Mouse (Mus musculus) ZHBTc4 (cell line): ENCODE measurements around the gene Oosp1.

Source experiments
- DNase-seq: peaks from one replicate; pipeline ENCODE4 v3.0.0-alpha.2; 2011; ENCODE audit warnings: low read depth, low spot score

Oosp1 gene

DNA sequence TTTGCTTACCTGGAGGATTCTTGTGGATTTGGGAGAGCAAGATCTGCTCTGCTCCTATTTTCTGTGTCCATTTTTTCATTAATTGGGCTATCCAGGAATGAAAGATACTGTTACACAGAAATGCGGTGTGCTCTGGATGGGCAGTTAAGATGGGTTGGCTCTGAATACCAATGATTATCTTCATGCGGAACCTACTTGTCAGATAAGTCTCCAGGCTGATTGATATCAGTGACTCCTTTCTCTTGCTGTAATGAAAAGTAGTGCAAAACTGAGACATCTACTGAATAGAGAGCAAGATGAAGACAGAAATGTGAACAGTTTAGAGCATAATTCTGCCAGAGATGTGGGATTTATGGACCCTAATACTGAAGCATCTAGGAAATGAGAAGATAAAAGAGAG, 67.4 kb downstream of the Oosp1 start, which contains the start of gene Ms4a2:
TSS of gene Ms4a2 (minus strand) at position 169 of the 400 bp plus-strand sequence.
- no peak for DNase-seq

- DNase-seq: no peak
Measured at GRCm38 (mm10) chr19:11617983-11618382, 73.0 kb downstream of the Oosp1 start.
